Mouse (Mus musculus): ENCODE results near the gene Crtc1.

The Crtc1 gene

GRCm38 (mm10) chr8:70389678-70390077 is 49.7 kb downstream of the Crtc1 start:
- no peak for DNase-seq (ENCODE audit: low read depth, low spot score)

- DNase-seq (ENCODE audit: low read depth, low spot score): no peak
These were observed 56.1 kb downstream of the Crtc1 start for GRCm38 (mm10) chr8:70383287-70383686.

- no peak for DNase-seq (ENCODE audit: low read depth, low spot score)
These were observed 59.3 kb downstream of the Crtc1 start for GRCm38 (mm10) chr8:70380069-70380468.

- DNase-seq (ENCODE audit: low read depth, low spot score): no peak
These were observed 62.3 kb downstream of the Crtc1 start for GRCm38 (mm10) chr8:70377049-70377448.

GRCm38 (mm10) chr8:70376275-70376741 is 63.1 kb downstream of the Crtc1 start:
- DNase-seq (ENCODE audit: low read depth, low spot score): no peak

GRCm38 (mm10) chr8:70375212-70375859 is 64.0 kb downstream of the Crtc1 start:
- DNase-seq (ENCODE audit: low read depth, low spot score): no peak

GRCm38 (mm10) chr8:70374318-70374927 is 65.0 kb downstream of the Crtc1 start:
- DNase-seq (ENCODE audit: low read depth, low spot score): peak; percentile 85

GRCm38 (mm10) chr8:70373397-70374317 is 65.7 kb downstream of the Crtc1 start, which contains the start of gene Comp:
Comp (plus strand) TSS chr8:70373558.
- DNase-seq (ENCODE audit: low read depth, low spot score): no peak

GRCm38 (mm10) chr8:70371951-70372350 is 67.4 kb downstream of the Crtc1 start:
- DNase-seq (ENCODE audit: low read depth, low spot score): no peak

GRCm38 (mm10) chr8:70370476-70370875 is 68.9 kb downstream of the Crtc1 start:
- no peak for DNase-seq (ENCODE audit: low read depth, low spot score)

- no peak for DNase-seq (ENCODE audit: low read depth, low spot score)
These were observed 72.8 kb downstream of the Crtc1 start for GRCm38 (mm10) chr8:70366588-70366987.

GRCm38 (mm10) chr8:70364066-70364465 is 75.3 kb downstream of the Crtc1 start:
- DNase-seq (ENCODE audit: low read depth, low spot score): no peak

- DNase-seq (ENCODE audit: low read depth, low spot score): no peak
These were observed 77.8 kb downstream of the Crtc1 start for GRCm38 (mm10) chr8:70361484-70362032.

GRCm38 (mm10) chr8:70360769-70361168 is 78.6 kb downstream of the Crtc1 start:
- DNase-seq (ENCODE audit: low read depth, low spot score): peak; percentile 61

GRCm38 (mm10) chr8:70359411-70359810 is 80.0 kb downstream of the Crtc1 start:
- no peak for DNase-seq (ENCODE audit: low read depth, low spot score)

- no peak for DNase-seq (ENCODE audit: low read depth, low spot score)
These were observed 83.3 kb downstream of the Crtc1 start for GRCm38 (mm10) chr8:70356111-70356510.

- DNase-seq (ENCODE audit: low read depth, low spot score): no peak
These were observed 85.4 kb downstream of the Crtc1 start for GRCm38 (mm10) chr8:70354004-70354403.

- peak; percentile 99 for DNase-seq (ENCODE audit: low read depth, low spot score)
These were observed 86.1 kb downstream of the Crtc1 start, which contains the start of gene Upf1 for GRCm38 (mm10) chr8:70353194-70353817. Upf1 (minus strand) TSS chr8:70353278.

- DNase-seq (ENCODE audit: low read depth, low spot score): no peak
These were observed 86.7 kb downstream of the Crtc1 start for GRCm38 (mm10) chr8:70352657-70353151.

GRCm38 (mm10) chr8:70352000-70352384 is 87.4 kb downstream of the Crtc1 start:
- no peak for DNase-seq (ENCODE audit: low read depth, low spot score)

Measured in WW6 (cell line).